In the genomic region with DNA sequence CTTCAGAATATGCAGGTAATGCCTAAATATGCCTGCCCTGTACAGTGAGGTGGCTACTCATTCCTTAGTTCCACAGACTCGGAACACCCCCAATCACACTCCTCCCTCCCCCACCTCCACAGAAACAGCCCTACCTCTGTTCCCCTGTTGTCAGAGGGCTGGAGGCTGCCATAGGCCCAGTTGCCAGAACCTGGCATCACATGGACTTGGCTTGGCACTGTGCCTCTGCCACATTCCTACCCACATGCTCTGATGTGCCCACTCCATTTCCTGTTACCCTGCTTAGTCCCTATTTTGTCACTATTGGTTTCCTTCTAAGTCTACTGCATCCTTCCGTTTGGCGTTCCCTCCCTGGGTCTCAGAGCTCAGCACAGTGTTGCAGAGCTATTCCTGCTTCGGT, we compare ENCODE assay signal across 9 mouse cellular contexts. TPM values are rescaled to one million over a fixed set of nuclear protein-coding genes. Genes with fewer than 3 reads are reported as not detected.
A peak's percentile ranks its signal among the peaks of the same experiment; 100 is the strongest.
DNase-seq lines count a peak whose midpoint lies in the region; ATAC-seq and TF ChIP-seq lines count a peak whose summit lies in the region.
"Had no signal": no experiment of that assay in that cellular context is flagged by ENCODE, and none has a peak within 500 bp of the region (broad histone marks: within the 10 kb centered on the region; RNA-seq: fewer than 3 reads in every experiment).

No protein-coding gene starts in this region.

- intact Hi-C loops in heart, postnatal 25 days (cut with DNase I) = loop anchor here (1.0 to 5.0 kb wide), 2 partner anchors 57 to 230 kb away; partner anchors contain the start of gene Frmd6
- intact Hi-C loops in left cerebral cortex, adult 2 months (cut with DNase I) = loop anchor here (5.0 kb wide), 1 partner anchor 55 kb away; the partner anchor contains the start of gene Frmd6

- H3K9ac ChIP-seq in heart, embryonic 13.5 days = no peak overlapping the region
- no peak overlapping the region for H3K9ac ChIP-seq in midbrain, embryonic 13.5 days (replicated peaks)

- no peak overlapping the region for H3K4me3 ChIP-seq in heart, embryonic 13.5 days
- no peak overlapping the region for H3K4me3 ChIP-seq in cerebellum, adult 2 months (replicated peaks; ENCODE audit: insufficient read depth, low read depth, low read length)
- no peak overlapping the region for H3K4me3 ChIP-seq in left cerebral cortex, adult 2 months
- no peak overlapping the region for H3K4me3 ChIP-seq in midbrain, embryonic 13.5 days (replicated peaks)
- H3K4me3 ChIP-seq: myocyte had no signal

- H3K4me1 ChIP-seq in heart, embryonic 13.5 days = peaks cover 29% of the 10 kb centered on the region
- H3K4me1 ChIP-seq in cerebellum, adult 2 months (ENCODE audit: control insufficient read depth, insufficient read depth, low read length) = peaks cover 39% of the 10 kb centered on the region
- H3K4me1 ChIP-seq in midbrain, embryonic 13.5 days (replicated peaks) = no peaks in the 10 kb centered on the region

- TF ChIP-seq CTCF in cerebellum, adult 2 months (IDR thresholded peaks at IDR 0.05; ENCODE audit: borderline replicate concordance, insufficient read depth, low read depth, low read length) = no peak
- TF ChIP-seq CTCF in left cerebral cortex, adult 2 months (IDR thresholded peaks at IDR 0.05) = no peak

- H3K27me3 ChIP-seq in heart, embryonic 13.5 days (replicated peaks) = no peaks in the 10 kb centered on the region
- no peaks in the 10 kb centered on the region for H3K27me3 ChIP-seq in cerebellum, adult 2 months (ENCODE audit: control insufficient read depth, insufficient read depth, low read length)
- peaks cover 5% of the 10 kb centered on the region; the same call in 1 of the 2 replicates for H3K27me3 ChIP-seq in midbrain, embryonic 13.5 days

- no peaks in the 10 kb centered on the region for H3K9me3 ChIP-seq in heart, embryonic 13.5 days
- no peaks in the 10 kb centered on the region for H3K9me3 ChIP-seq in midbrain, embryonic 13.5 days

- peaks cover 79% of the 10 kb centered on the region for H3K36me3 ChIP-seq in heart, embryonic 13.5 days
- H3K36me3 ChIP-seq in midbrain, embryonic 13.5 days = peaks cover 19% of the 10 kb centered on the region; the same call in 1 of the 2 replicates

- WGBS in heart, embryonic 13.5 days = 82% methylated on average over 4 of the region's 4 CpGs
- WGBS in cerebellum, adult 2 months = 11% methylated on average over 4 of the region's 4 CpGs
- WGBS in midbrain, embryonic 13.5 days = 97% methylated on average over 4 of the region's 4 CpGs

- ATAC-seq in heart, embryonic 13.5 days (ENCODE audit: extremely low read depth, insufficient number of reproducible peaks, low FRiP score, low TSS enrichment) = no peak
- no peak for ATAC-seq in midbrain, embryonic 13.5 days
- no peak for ATAC-seq in monocyte, adult 5-6 weeks (replicated peaks; ENCODE audit: insufficient number of reproducible peaks, low FRiP score, low TSS enrichment, poor library complexity, severe bottlenecking)

- no peak for TF ChIP-seq POLR2A in cerebellum, adult 2 months (IDR thresholded peaks at IDR 0.05; ENCODE audit: borderline replicate concordance, insufficient read depth, low read length)

- H3K27ac ChIP-seq in heart, embryonic 13.5 days (replicated peaks) = peak overlapping the region; percentile 40; the same call in 1 of the 2 replicates
- H3K27ac ChIP-seq in cerebellum, adult 2 months (ENCODE audit: insufficient read depth, low read length) = peak overlapping the region; percentile 84
- H3K27ac ChIP-seq in left cerebral cortex, adult 2 months = peak overlapping the region; percentile 48
- no peak overlapping the region for H3K27ac ChIP-seq in midbrain, embryonic 13.5 days

- no peak for DNase-seq in heart, postnatal 25 days (ENCODE audit: low spot score)
- peak; percentile 37 for DNase-seq in 3134 (ENCODE audit: extremely low read depth, insufficient read length, low spot score)
- peak; percentile 86 to 87 for DNase-seq in cerebellum, adult 2 months
- DNase-seq in left cerebral cortex, adult 2 months (ENCODE audit: extremely low spot score in 1 of 2, low spot score in 2 of 2) = peak; percentile 23 to 68
- DNase-seq in urinary bladder, postnatal 25 days (ENCODE audit: low spot score) = no peak

- no peak overlapping the region for H3K4me2 ChIP-seq in heart, embryonic 13.5 days
- H3K4me2 ChIP-seq in midbrain, embryonic 13.5 days (replicated peaks) = no peak overlapping the region

RNA-seq across cellular contexts. Expression of gene Actr10, which starts 55.8 kb away (rescaled TPM):
- 181 and 194 TPM in 2 replicates for polyA plus RNA-seq in heart, embryonic 13.5 days (2015; fragmentation: Nextera tagmentation; extraction: Ambion mirVana)
- total RNA-seq in heart, postnatal 25 days (2021) = 100 to 1,000 TPM; 133 to 135 TPM
- 108 and 110 TPM in 2 replicates for polyA plus RNA-seq in cerebellum, adult 2 months (2012; rRNA removed)
- total RNA-seq in left cerebral cortex, adult 2 months (2021) = 100 to 1,000 TPM; 138 to 163 TPM
- 225 and 226 TPM in 2 replicates for polyA plus RNA-seq in midbrain, embryonic 13.5 days (2015; fragmentation: Nextera tagmentation; extraction: Ambion mirVana)
- 46.0 to 74.1 TPM (median 73.9 TPM) in 3 replicates for total RNA-seq in monocyte, adult 5-6 weeks (2017)

RNA-seq across cellular contexts. Expression of gene Frmd6, which starts 56.5 kb away (rescaled TPM):
- polyA plus RNA-seq in heart, embryonic 13.5 days (2015; fragmentation: Nextera tagmentation; extraction: Ambion mirVana) = 21.7 and 21.8 TPM in 2 replicates
- total RNA-seq in heart, postnatal 25 days (2021) = 10 to 100 TPM; 38.5 to 43.3 TPM
- polyA plus RNA-seq in cerebellum, adult 2 months (2012; rRNA removed) = 11.2 and 14.2 TPM in 2 replicates
- total RNA-seq in left cerebral cortex, adult 2 months (2021) = 10 to 100 TPM; 47.7 to 62.4 TPM
- polyA plus RNA-seq in midbrain, embryonic 13.5 days (2015; fragmentation: Nextera tagmentation; extraction: Ambion mirVana) = 7.4 and 7.7 TPM in 2 replicates
- 1.8 to 6.5 TPM (median 5.8 TPM) in 3 replicates for total RNA-seq in monocyte, adult 5-6 weeks (2017)

Comparison
In these comparisons a context has a peak if more than half of its experiments do, and no peak if none do; other contexts are left out.
1. DNase-seq: peak in 3134 (single experiment), cerebellum, adult 2 months (2 of 2) and left cerebral cortex, adult 2 months (2 of 2); none in heart, postnatal 25 days (single experiment) and urinary bladder, postnatal 25 days (single experiment).